Comparison of ENCODE assay signal across 8 mouse cellular contexts in genomic region chr11:103346657-103347056, GRCm38 (mm10). TPM values are rescaled to one million over a fixed set of nuclear protein-coding genes. Genes with fewer than 3 reads are reported as not detected.
DNase-seq lines count a peak whose midpoint lies in the region; ATAC-seq and TF ChIP-seq lines count a peak whose summit lies in the region.

No protein-coding gene starts in this region.

- ATAC-seq in embryonic facial prominence, embryonic 14.5 days (ENCODE audit: low read depth): peak; percentile 24; the same call in 1 of the 2 replicates
- ATAC-seq in intestine, embryonic 14.5 days (replicated peaks; ENCODE audit: low FRiP score, low TSS enrichment, low read depth): peak; percentile 81
- peak; percentile 75 for ATAC-seq in lung, embryonic 16.5 days (ENCODE audit: low read depth)

- dilution Hi-C loops in CH12.LX (cut with MboI; ENCODE audit: extremely low pct_ligation_motif_present, extremely low pct_unique_long_range_greater_than_20kb, low sequenced_read_pairs): no loop called here

- H3K27ac ChIP-seq in CH12.LX (ENCODE audit: insufficient read depth, low read depth): peak overlapping the region; percentile 71
- no peak overlapping the region for H3K27ac ChIP-seq in embryonic facial prominence, embryonic 14.5 days (replicated peaks; ENCODE audit: low read depth, low read length)
- H3K27ac ChIP-seq in intestine, embryonic 14.5 days (ENCODE audit: low read depth): peak overlapping the region; percentile 58
- H3K27ac ChIP-seq in lung, embryonic 16.5 days (ENCODE audit: low read length): peak overlapping the region; percentile 61
- no peak overlapping the region for H3K27ac ChIP-seq in hindbrain, embryonic 10.5 days

- peak overlapping the region in 2 of 3 experiments; percentile 61 to 78 for H3K4me3 ChIP-seq in CH12.LX (replicated peaks in 1 of 3; ENCODE audit: low read depth in 2 of 3, low read length in 2 of 3, poor library complexity in 1 of 3)
- H3K4me3 ChIP-seq in embryonic facial prominence, embryonic 14.5 days (ENCODE audit: low read depth, low read length): no peak overlapping the region
- H3K4me3 ChIP-seq in intestine, embryonic 14.5 days (ENCODE audit: low read depth, low read length): no peak overlapping the region
- no peak overlapping the region for H3K4me3 ChIP-seq in lung, embryonic 16.5 days (ENCODE audit: low read length)
- H3K4me3 ChIP-seq in hindbrain, embryonic 10.5 days: no peak overlapping the region

- TF ChIP-seq RAD21 in CH12.LX (IDR thresholded peaks at IDR 0.05; ENCODE audit: low read depth, low read length): no peak

- peak overlapping the region; percentile 85 for H3K4me2 ChIP-seq in CH12.LX (ENCODE audit: insufficient read depth, low read depth, poor library complexity, severe bottlenecking)
- no peak overlapping the region for H3K4me2 ChIP-seq in embryonic facial prominence, embryonic 14.5 days (ENCODE audit: low read depth, low read length)
- peak overlapping the region; percentile 5; the same call in 1 of the 2 replicates for H3K4me2 ChIP-seq in intestine, embryonic 14.5 days (ENCODE audit: low read length)
- no peak overlapping the region for H3K4me2 ChIP-seq in lung, embryonic 16.5 days (ENCODE audit: low read depth, low read length)

- H3K79me2 ChIP-seq in CH12.LX (replicated peaks; ENCODE audit: control insufficient read depth, extremely low read depth, insufficient read depth, poor library complexity, severe bottlenecking): peaks cover 13% of the 10 kb centered on the region

- WGBS in embryonic facial prominence, embryonic 14.5 days: 64% methylated on average over 5 of the region's 5 CpGs
- 49% methylated on average over 5 of the region's 5 CpGs for WGBS in intestine, embryonic 14.5 days
- WGBS in lung, embryonic 16.5 days: 33% methylated on average over 5 of the region's 5 CpGs
- 76% methylated on average over 5 of the region's 5 CpGs for WGBS in hindbrain, embryonic 10.5 days

- H3K27me3 ChIP-seq in CH12.LX (replicated peaks): no peaks in the 10 kb centered on the region
- no peaks in the 10 kb centered on the region for H3K27me3 ChIP-seq in embryonic facial prominence, embryonic 14.5 days (replicated peaks; ENCODE audit: control insufficient read depth, insufficient read depth, low read length)
- no peaks in the 10 kb centered on the region for H3K27me3 ChIP-seq in intestine, embryonic 14.5 days (replicated peaks; ENCODE audit: control insufficient read depth, insufficient read depth, low read length)
- no peaks in the 10 kb centered on the region for H3K27me3 ChIP-seq in lung, embryonic 16.5 days (ENCODE audit: control insufficient read depth, insufficient read depth, low read depth, low read length)
- H3K27me3 ChIP-seq in hindbrain, embryonic 10.5 days (ENCODE audit: insufficient read depth, poor library complexity, severe bottlenecking): no peaks in the 10 kb centered on the region

- H3K36me3 ChIP-seq in CH12.LX (replicated peaks in 1 of 2; ENCODE audit: control insufficient read depth in 1 of 2, insufficient read depth in 1 of 2, low read length in 1 of 2): peaks cover 26 to 56% of the 10 kb centered on the region in 2 experiments
- no peaks in the 10 kb centered on the region for H3K36me3 ChIP-seq in embryonic facial prominence, embryonic 14.5 days (ENCODE audit: control insufficient read depth, insufficient read depth, low read length)
- H3K36me3 ChIP-seq in intestine, embryonic 14.5 days (ENCODE audit: control insufficient read depth, insufficient read depth, low read length): no peaks in the 10 kb centered on the region
- peaks cover 4% of the 10 kb centered on the region; the same call in 1 of the 2 replicates for H3K36me3 ChIP-seq in lung, embryonic 16.5 days (ENCODE audit: control insufficient read depth, insufficient read depth, low read length)
- no peaks in the 10 kb centered on the region for H3K36me3 ChIP-seq in hindbrain, embryonic 10.5 days

- H3K4me1 ChIP-seq in CH12.LX (ENCODE audit: control insufficient read depth in 1 of 2, insufficient read depth in 2 of 2): peaks cover 37 to 48% of the 10 kb centered on the region in 2 experiments
- no peaks in the 10 kb centered on the region; the same call in 1 of the 2 replicates for H3K4me1 ChIP-seq in embryonic facial prominence, embryonic 14.5 days (ENCODE audit: control insufficient read depth, insufficient read depth, low read length)
- 0 out of 2 replicates have a peak, but pooled peaks cover 3% of the 10 kb centered on the region for H3K4me1 ChIP-seq in intestine, embryonic 14.5 days (replicated peaks; ENCODE audit: control insufficient read depth, insufficient read depth, low read length)
- peaks cover 18% of the 10 kb centered on the region for H3K4me1 ChIP-seq in lung, embryonic 16.5 days (replicated peaks; ENCODE audit: control insufficient read depth, insufficient read depth, low read length)
- peaks cover 10% of the 10 kb centered on the region; the same call in 1 of the 2 replicates for H3K4me1 ChIP-seq in hindbrain, embryonic 10.5 days (replicated peaks)

- peak; percentile 36; the same call in 1 of the 2 replicates for TF ChIP-seq POLR2A in CH12.LX (IDR thresholded peaks at IDR 0.05; ENCODE audit: low read depth, low read length)

- TF ChIP-seq EP300 in CH12.LX (IDR thresholded peaks at IDR 0.05; ENCODE audit: low read length): peak; percentile 62; the same call in 1 of the 2 replicates

- H3K9me3 ChIP-seq in CH12.LX (replicated peaks; ENCODE audit: low read length): peaks cover 22% of the 10 kb centered on the region
- peaks cover 3% of the 10 kb centered on the region; the same call in 1 of the 2 replicates for H3K9me3 ChIP-seq in embryonic facial prominence, embryonic 14.5 days (ENCODE audit: control insufficient read depth, low read length)
- H3K9me3 ChIP-seq in intestine, embryonic 14.5 days (ENCODE audit: control insufficient read depth, low read length): no peaks in the 10 kb centered on the region
- H3K9me3 ChIP-seq in lung, embryonic 16.5 days (ENCODE audit: control insufficient read depth, low read length): no peaks in the 10 kb centered on the region
- H3K9me3 ChIP-seq in hindbrain, embryonic 10.5 days: no peaks in the 10 kb centered on the region

- in situ Hi-C loops in CH12.LX (cut with MboI; ENCODE audit: low pct_ligation_motif_present, low pct_unique_long_range_greater_than_20kb, low sequenced_read_pairs): no loop called here

- peak overlapping the region; percentile 72; the same call in 1 of the 2 replicates for H3K9ac ChIP-seq in CH12.LX (ENCODE audit: insufficient read depth, low read depth)
- H3K9ac ChIP-seq in embryonic facial prominence, embryonic 14.5 days (ENCODE audit: low read depth, low read length): no peak overlapping the region
- peak overlapping the region; percentile 8; the same call in 1 of the 2 replicates for H3K9ac ChIP-seq in intestine, embryonic 14.5 days (ENCODE audit: low read length)
- H3K9ac ChIP-seq in lung, embryonic 16.5 days (ENCODE audit: low read length): peak overlapping the region; percentile 36

- peak; percentile 84 for DNase-seq in CH12.LX (ENCODE audit: extremely low read depth)
- DNase-seq in embryonic facial prominence, embryonic 14.5 days (ENCODE audit: low spot score): peak; percentile 48
- DNase-seq in intestine, embryonic 14.5 days (ENCODE audit: low spot score): peak; percentile 77
- DNase-seq in ovary, postnatal 14 days (ENCODE audit: low spot score): no peak
- no peak for DNase-seq in hindbrain, embryonic 10.5 days (ENCODE audit: low spot score)
- DNase-seq in embryo, embryonic 9.5 days (ENCODE audit: extremely low spot score): no peak
- no peak for DNase-seq in thymus, postnatal 36 days

- no peak for TF ChIP-seq CTCF in CH12.LX (conservative IDR thresholded peaks at IDR 0.05 in 1 of 2, IDR thresholded peaks at IDR 0.05 in 1 of 2; ENCODE audit: low read depth in 2 of 2, low read length in 2 of 2)

TF ChIP-seq in CH12.LX, 34 proteins besides CTCF, POLR2A, EP300 and RAD21 (continues in another document):
- no peak for TF ChIP-seq ELF1 (IDR thresholded peaks at IDR 0.05; ENCODE audit: low read depth, low read length)
- TF ChIP-seq JUN (IDR thresholded peaks at IDR 0.05; ENCODE audit: insufficient read depth, low read depth, low read length): 0 out of 2 replicates have a peak, but pooled peaks have one; percentile 13
- TF ChIP-seq MAZ (IDR thresholded peaks at IDR 0.05; ENCODE audit: low read depth, low read length): peak; percentile 66; the same call in 1 of the 2 replicates
- TF ChIP-seq HCFC1 (IDR thresholded peaks at IDR 0.05; ENCODE audit: low read depth, low read length): no peak
- peak; percentile 91 for TF ChIP-seq CHD2 (IDR thresholded peaks at IDR 0.05; ENCODE audit: low read length)
- peak; percentile 90; the same call in 1 of the 2 replicates for TF ChIP-seq SIN3A (IDR thresholded peaks at IDR 0.05; ENCODE audit: low read length)
- no peak for TF ChIP-seq JUND (conservative IDR thresholded peaks at IDR 0.05; ENCODE audit: low read depth, low read length)
- no peak for TF ChIP-seq UBTF (IDR thresholded peaks at IDR 0.05; ENCODE audit: low read depth, low read length)
- TF ChIP-seq CHD1 (IDR thresholded peaks at IDR 0.05; ENCODE audit: low read depth, low read length): no peak
- TF ChIP-seq MAX (IDR thresholded peaks at IDR 0.05; ENCODE audit: low read length): no peak
- peak; percentile 49; the same call in 1 of the 2 replicates for TF ChIP-seq MEF2A (IDR thresholded peaks at IDR 0.05; ENCODE audit: borderline replicate concordance, low read depth, low read length)
- no peak; the same call in 1 of the 2 replicates for TF ChIP-seq RCOR1 (conservative IDR thresholded peaks at IDR 0.05; ENCODE audit: low read depth, low read length)
- no peak for TF ChIP-seq GABPA (IDR thresholded peaks at IDR 0.05; ENCODE audit: insufficient replicate concordance, low read depth, low read length)
- TF ChIP-seq TCF12 (IDR thresholded peaks at IDR 0.05; ENCODE audit: low read depth, low read length): peak; percentile 84
- TF ChIP-seq IRF4 (IDR thresholded peaks at IDR 0.05; ENCODE audit: low read depth, low read length): peak; percentile 83
- TF ChIP-seq PAX5 (IDR thresholded peaks at IDR 0.05; ENCODE audit: low read length): no peak
- peak; percentile 54 for TF ChIP-seq BHLHE40 (IDR thresholded peaks at IDR 0.05; ENCODE audit: low read depth, low read length)
- no peak for TF ChIP-seq E2F4 (IDR thresholded peaks at IDR 0.05; ENCODE audit: insufficient replicate concordance, low read depth, low read length)
- no peak for TF ChIP-seq NELFE (IDR thresholded peaks at IDR 0.05; ENCODE audit: low read depth, low read length)

RNA-seq across cellular contexts. Expression of gene Arhgap27, which starts 16.8 kb away (rescaled TPM):
- 24.4 and 26.1 TPM in 2 replicates for total RNA-seq in CH12.LX (2012; rRNA removed)
- total RNA-seq in CH12.LX (2014; rRNA removed): 11.4 and 11.8 TPM in 2 replicates
- polyA plus RNA-seq in CH12.LX (2012; ENCODE audit: insufficient read length, low read depth): 26.7 and 30.9 TPM in 2 replicates
- polyA plus RNA-seq in embryonic facial prominence, embryonic 14.5 days (2014; fragmentation: Nextera tagmentation; extraction: Ambion mirVana): 8.6 and 9.4 TPM in 2 replicates
- 23.8 and 24.8 TPM in 2 replicates for polyA plus RNA-seq in intestine, embryonic 14.5 days (2014; fragmentation: Nextera tagmentation; extraction: Ambion mirVana)
- polyA plus RNA-seq in lung, embryonic 16.5 days (2015; fragmentation: Nextera tagmentation; extraction: Ambion mirVana): 14.1 and 15.7 TPM in 2 replicates
- 4.8 and 5.1 TPM in 2 replicates for polyA plus RNA-seq in hindbrain, embryonic 10.5 days (2016; fragmentation: Nextera tagmentation; extraction: Ambion mirVana)

Comparison
In these comparisons a context has a peak if more than half of its experiments do, and no peak if none do; other contexts are left out.
1. DNase-seq: peak in CH12.LX (single experiment), embryonic facial prominence, embryonic 14.5 days (single experiment) and intestine, embryonic 14.5 days (single experiment); none in ovary, postnatal 14 days (single experiment), hindbrain, embryonic 10.5 days (single experiment), embryo, embryonic 9.5 days (single experiment) and thymus, postnatal 36 days (0 of 2).
2. H3K27ac ChIP-seq: peak in CH12.LX (single experiment), intestine, embryonic 14.5 days (single experiment) and lung, embryonic 16.5 days (single experiment); none in embryonic facial prominence, embryonic 14.5 days (single experiment) and hindbrain, embryonic 10.5 days (single experiment).
3. H3K4me2 ChIP-seq: peak in CH12.LX (single experiment) and intestine, embryonic 14.5 days (single experiment); none in embryonic facial prominence, embryonic 14.5 days (single experiment) and lung, embryonic 16.5 days (single experiment).
4. H3K4me3 ChIP-seq: peak in CH12.LX (2 of 3); none in embryonic facial prominence, embryonic 14.5 days (single experiment), intestine, embryonic 14.5 days (single experiment), lung, embryonic 16.5 days (single experiment) and hindbrain, embryonic 10.5 days (single experiment).
5. ATAC-seq: peak in every context shown above with its lines; median percentile 81 in intestine, embryonic 14.5 days; 75 in lung, embryonic 16.5 days; 24 in embryonic facial prominence, embryonic 14.5 days.